Mouse (Mus musculus) spleen, postnatal 14 days (tissue): ENCODE measurements around the gene Krtap24-1.

Source experiments
- DNase-seq, 2 experiments: peaks; one replicate each; pipeline ENCODE4 v3.0.0; 2021 to 2022; ENCODE audit warnings: low spot score in 2 of 2

The Krtap24-1 gene

DNA sequence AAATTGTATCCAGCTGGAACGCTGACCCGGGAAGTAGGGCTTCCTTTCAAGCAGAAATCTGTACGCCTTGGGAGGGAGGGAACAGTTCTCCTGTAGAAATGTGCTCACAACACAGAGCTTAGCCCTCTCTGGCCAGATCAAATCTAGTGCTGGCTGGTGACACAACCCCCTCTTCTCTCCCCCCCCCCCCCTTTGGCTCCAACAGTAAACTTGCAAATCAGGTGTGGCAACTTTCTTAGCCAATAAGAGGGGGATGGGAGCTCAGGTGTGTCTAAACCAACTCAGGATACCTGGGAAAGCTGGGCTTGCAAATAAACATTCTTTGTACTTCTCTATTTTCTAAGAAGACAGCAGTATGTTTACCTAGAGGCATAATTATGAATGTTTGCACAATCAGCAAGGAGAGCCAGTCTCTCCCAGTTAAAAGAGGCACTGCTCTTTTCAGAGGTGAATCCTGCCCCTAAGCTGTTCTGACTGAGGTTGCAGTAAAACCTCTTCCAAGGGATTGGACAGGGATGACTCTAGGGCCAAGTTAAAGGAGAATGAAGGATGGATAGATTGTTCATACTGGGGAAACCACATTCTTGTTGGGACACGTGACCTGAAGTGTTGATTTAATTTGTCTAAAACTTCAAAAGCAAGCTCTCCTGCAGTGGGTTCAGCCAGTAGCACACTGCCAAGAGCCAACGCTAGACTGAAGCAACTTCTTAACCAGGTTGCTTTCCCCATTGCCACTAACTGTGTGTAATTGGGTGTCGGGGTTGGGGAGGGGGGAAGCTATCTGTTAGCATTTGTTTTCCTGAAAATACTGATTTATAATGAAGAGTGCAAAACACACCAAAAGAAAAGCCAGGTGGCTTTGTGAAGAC lies 48.8 kb downstream of the Krtap24-1 start, which contains the start of gene Cldn8:
Gene Cldn8 (minus strand): TSS at position 139 of the 869 bp plus-strand sequence.
- no peak for DNase-seq

DNA sequence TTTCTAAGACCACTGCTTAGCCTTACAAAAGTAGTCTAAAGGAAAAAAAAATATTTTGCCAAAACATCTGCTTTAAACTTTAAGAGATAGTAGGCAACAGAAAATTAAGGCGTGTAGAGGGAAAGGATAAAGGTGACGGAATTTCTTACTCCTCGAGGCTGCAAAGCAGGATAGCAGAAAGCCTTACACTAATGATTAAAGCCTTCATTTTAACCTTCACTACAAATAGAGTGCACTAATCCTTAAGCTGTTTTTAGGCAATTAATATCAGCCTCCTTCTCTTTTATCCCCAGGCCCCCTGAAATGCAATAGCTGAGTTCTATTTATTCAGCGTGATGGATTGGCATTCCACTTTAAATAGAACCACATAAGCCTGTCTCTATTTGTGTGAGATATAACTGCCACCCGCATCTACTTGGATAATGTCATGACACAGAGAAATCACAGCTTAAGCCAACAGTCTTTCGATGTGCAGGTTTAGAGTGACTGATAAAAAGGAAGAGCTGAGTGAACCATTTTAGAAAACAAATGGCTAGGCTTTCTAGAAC lies 50.4 kb downstream of the Krtap24-1 start:
- no peak for DNase-seq
